Mouse (Mus musculus) ovary, postnatal 14 days (tissue): Measurements from ENCODE around the gene Fbxw4.
"Not testable (repeated sequence)": the region's sequence is repeated elsewhere in the genome, so short reads cannot be mapped to it uniquely, and the experiment has no call there.

Experiments
- DNase-seq: peaks from one replicate; pipeline ENCODE4 v3.0.0; 2022; ENCODE audit warnings: low spot score

The Fbxw4 gene

GRCm38 (mm10) chr19:45656810-45657595, 3.1 kb downstream of the Fbxw4 start:
- DNase-seq: no peak

GRCm38 (mm10) chr19:45655870-45656269, 4.2 kb downstream of the Fbxw4 start:
- no peak for DNase-seq

GRCm38 (mm10) chr19:45653986-45654385, 6.1 kb downstream of the Fbxw4 start:
- no peak for DNase-seq

DNA sequence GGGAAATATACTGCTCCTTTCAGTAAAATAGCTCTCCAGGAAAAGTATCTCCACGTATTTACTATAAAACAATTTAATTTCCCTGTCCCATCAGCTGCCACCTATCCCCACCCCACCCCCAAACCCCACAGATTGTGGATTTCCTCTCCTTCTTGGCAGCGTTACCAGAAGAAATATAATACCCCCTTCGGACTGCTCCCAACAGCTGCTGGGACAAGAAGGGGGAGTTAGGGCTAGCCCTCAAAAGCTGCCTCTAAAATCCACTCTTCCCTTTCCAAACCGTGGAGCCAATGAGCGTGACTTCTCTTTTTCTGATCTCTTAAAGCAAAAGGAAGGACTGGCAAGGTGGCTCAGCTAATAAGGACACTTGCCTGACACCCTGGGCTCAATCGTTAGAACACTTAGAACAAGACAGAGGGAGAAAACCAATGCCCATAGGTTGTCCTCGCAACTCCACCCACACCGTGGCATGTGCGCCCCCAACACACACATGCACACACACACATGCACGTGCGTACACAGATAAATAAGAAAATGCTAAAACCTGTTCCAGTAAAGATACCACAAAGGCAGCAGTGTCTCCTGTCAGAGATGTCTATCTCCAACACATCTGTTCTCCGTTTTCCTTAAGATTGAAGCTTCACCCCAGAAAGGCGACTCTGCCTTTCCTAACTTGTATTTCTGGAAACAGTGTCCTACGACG, 7.7 kb downstream of the Fbxw4 start:
- peak; percentile 6 for DNase-seq

DNA sequence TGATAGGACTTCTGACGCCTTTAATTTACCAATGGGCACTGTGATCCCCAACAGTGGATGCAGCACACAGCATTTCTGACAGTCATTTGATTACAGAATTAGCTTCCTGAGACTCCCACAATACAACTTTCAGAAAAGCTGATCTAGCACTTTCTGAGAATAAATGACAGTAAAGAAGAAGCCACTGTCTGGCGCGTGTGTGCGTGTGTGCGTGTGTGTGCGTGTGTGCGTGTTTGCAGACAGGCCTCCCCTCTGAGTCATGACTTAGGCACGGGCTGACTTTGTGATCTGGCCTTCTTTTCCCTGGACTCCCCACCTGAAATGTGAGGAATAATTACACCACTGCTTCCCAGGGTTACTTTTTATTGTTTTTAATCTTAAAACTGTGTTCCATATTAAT, 8.6 kb downstream of the Fbxw4 start:
- no peak for DNase-seq

DNA sequence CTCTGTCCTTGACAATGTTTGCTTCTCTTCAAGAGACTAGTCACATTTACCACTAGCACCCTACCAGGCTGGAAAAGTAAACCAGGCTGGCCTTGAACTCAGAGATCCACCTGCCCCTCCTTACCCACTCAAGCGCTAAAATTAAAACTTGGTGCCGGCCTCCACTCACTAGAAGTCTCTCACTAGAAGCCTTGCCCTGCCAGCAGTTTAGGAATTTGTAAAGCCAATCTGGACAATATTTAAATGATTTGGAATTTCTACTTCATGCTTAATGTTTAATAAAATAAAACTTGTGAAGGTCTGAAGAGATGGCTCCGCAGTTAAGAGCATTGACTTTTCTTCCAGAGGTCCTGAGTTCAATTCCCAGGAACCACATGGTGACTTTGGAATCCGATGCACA, 10.3 kb downstream of the Fbxw4 start:
- DNase-seq: no peak

DNA sequence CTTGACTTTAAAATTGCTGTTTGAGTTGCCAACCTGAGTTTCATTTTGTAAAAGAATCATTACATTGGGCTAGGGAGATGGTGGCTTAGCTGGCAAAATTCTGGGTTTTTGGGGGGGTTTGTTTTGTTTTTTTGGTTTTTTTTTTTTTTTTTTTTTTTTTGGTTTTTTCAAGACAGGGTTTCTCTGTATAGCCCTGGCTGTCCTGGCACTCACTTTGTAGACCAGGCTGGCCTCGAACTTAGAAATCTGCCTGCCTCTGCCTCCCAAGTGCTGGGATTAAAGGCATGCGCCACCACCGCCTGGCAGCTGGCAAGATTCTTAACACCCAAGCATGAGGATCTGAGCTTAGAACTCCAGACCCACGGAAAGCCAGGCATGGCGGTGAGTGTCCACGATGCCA, 11.6 kb downstream of the Fbxw4 start:
- DNase-seq: not testable (repeated sequence)

GRCm38 (mm10) chr19:45646866-45647265, 13.2 kb downstream of the Fbxw4 start:
- DNase-seq: no peak

DNA sequence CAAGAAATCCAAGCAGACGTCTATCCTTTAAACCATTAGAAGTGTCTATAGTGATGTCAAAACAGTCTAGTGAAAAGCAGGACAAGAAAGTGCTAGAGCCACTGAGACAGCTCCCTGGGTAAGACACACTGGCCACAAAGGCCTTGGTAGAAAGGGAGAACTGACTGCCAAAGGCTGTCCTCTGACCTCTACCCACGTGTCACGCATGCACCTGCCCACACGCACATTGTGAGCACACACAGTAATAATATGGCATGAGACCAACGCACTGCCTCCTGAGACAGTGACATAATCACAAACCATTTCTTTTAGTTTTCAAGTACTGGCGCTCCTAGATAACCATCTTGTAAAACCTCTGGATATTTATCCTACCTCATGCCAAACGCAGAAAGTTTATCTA, 19.4 kb downstream of the Fbxw4 start:
- DNase-seq: no peak

DNA sequence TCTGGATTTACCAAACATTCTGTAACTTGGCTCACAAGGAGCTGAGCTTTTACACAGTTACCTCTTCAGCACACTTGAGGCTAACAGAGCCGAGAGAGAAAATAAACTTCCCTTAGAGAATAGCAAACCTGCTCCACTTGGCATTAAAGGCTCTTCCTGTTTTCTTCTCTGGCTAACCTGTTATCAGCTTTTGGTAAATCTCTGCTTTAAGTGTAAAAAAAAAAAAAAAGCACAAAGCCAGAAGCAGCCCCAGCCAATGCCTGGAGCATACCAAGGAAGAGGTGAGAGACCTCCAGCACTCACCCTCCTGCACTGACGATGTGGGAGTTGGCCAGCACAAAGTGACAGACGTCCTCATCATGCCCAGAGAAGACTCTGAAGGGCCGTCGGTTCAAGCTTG, 24.2 kb downstream of the Fbxw4 start:
- no peak for DNase-seq

GRCm38 (mm10) chr19:45631584-45631983, 28.5 kb downstream of the Fbxw4 start:
- no peak for DNase-seq

DNA sequence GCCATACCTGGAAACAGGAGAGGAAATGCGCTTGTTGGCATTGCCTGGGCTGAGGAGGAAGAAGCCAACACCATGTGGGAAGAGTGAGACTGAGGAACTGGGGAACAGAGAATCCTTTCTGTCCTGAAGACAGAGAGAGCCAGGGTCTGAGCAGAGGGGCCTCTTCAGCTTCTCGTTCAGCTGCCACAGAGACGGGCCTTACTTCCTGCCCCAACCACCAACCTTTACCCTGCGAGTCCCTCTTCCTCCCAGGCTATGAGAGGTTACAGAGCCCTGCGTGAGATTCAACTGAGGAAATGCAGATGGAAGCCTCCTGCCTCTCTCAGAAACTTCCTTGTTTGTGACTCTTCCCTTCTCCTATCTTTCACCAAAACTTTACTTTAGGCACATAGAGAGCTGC, 29.2 kb downstream of the Fbxw4 start:
- no peak for DNase-seq

- no peak for DNase-seq
Measured at GRCm38 (mm10) chr19:45629219-45629618, 30.9 kb downstream of the Fbxw4 start.

GRCm38 (mm10) chr19:45628649-45629048, 31.5 kb downstream of the Fbxw4 start:
- no peak for DNase-seq

- DNase-seq: no peak
Measured at GRCm38 (mm10) chr19:45627036-45627435, 33.1 kb downstream of the Fbxw4 start.

DNA sequence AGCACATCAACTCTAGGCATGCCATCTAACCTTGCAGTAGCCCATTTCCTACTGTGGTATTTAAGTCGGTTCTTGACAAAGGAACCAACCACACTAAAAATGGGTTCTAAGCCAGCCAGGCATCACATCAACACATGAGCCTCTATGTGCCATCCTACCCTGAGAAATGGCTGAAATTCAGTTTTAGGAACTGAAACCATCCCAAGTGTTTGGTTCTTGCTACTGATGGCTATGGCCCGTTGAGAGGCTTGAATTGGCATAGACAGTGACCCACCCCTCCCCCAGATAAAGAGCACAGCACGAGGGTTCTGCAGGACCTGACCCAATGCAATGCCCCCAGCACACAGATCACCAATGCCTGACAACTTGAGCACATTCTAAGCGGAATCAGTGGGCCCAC, 36.4 kb downstream of the Fbxw4 start:
- DNase-seq: no peak

GRCm38 (mm10) chr19:45622144-45622543, 38.0 kb downstream of the Fbxw4 start:
- no peak for DNase-seq

DNA sequence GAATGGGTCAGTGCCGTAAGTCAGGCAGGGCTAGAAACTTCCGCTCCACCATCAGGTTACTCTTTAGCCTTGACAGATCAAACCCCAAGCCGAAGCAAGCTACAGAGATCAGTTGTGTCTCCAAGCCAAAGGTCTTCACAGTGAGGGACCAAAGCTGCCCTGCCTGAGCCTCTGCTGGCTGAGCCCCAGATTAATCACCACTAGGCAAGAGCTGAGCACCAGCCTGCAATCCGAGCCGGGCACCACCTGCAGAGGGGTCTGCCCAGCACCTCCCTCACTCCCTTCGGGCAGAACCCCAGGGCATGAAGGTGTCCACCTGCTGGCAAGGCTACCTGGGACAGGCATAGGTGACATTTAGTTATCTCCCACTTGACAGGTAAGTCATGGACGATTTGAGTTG, 39.1 kb downstream of the Fbxw4 start:
- DNase-seq: no peak

DNA sequence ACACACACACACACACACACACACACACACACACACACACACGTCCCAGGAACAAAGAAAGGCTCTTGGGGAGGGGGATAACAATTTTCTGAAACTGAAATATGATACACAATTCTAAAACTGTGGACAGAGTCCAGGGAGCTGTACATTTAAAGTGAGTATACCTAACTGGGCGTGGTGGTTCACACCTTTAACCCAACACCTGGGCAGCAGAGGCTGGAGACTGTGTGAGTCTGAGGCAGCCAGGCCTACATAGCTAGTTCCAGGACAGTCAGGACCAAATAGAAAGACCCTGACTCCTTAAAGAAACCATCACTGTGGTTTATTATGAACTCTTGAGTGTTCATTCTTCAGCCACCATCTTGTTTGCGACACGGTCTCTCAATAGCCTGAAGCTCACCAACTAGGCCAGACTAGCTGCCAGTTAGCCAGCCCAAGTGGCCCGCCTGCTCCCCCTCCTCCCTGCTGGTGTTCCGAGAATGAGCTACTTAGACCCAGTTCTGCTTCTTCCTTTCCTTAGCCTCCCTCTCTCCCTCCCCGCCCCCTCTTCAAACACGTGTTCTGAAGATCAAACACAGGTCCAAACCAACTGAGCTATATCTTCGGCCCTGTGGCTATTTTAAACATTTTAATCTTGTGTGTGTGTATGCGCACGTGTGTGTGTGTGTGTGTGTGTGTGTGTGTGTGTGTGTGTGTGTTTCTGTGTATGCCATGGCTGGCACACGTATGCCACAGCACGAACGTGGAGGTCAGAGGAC, 40.2 kb downstream of the Fbxw4 start:
- DNase-seq: no peak

- DNase-seq: no peak
Measured at GRCm38 (mm10) chr19:45618184-45618583, 41.9 kb downstream of the Fbxw4 start.

DNA sequence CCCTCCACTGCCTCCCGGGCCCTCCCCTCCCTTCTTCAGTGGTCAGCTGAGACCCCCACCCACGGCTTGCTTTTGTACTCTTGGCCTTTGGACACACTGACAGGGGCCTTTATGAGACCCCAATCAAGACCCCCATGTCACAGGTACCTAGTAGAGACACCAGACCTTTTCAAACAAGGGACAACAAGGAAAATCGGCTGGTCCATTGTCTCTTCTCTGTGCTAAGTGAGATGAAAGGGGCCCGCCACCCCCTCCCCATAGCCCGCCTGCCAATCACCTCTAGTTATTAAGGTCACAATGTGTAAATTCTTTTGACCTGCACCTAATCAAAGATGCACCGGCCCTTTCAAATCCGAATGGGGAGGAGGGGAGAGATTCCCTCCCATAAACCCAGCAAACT, 43.4 kb downstream of the Fbxw4 start:
- no peak for DNase-seq

DNA sequence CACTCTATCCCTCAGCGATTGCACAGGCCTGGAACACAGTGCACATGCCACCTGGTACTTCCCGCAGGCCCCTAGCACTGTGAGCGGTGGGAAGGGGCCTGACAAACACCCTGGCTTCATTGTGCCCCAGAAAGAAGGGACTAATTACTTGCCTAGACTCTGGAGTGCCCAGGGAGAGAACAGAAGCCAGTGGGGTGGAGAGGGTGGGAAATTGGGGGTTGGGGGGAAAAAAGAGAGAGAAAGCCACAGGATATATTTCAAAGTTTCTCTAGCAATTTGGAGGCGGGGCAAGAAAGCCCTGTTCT, 43.9 kb downstream of the Fbxw4 start:
- no peak for DNase-seq
